Mouse (Mus musculus) cerebellum, adult 8-10 months (tissue): Measurements from ENCODE around the gene Pfdn6.

Source experiments
- DNase-seq: peaks from one replicate; pipeline ENCODE4 v3.0.0; 2022

The Pfdn6 gene

GRCm38 (mm10) chr17:33930280-33931158 is 9.6 kb downstream of the Pfdn6 start:
- DNase-seq: peak; percentile 71

GRCm38 (mm10) chr17:33929371-33930279 is 10.5 kb downstream of the Pfdn6 start, which contains the start of gene Rgl2:
Gene Rgl2 (plus strand): TSS chr17:33929543.
- DNase-seq: peak; percentile 95

GRCm38 (mm10) chr17:33928251-33928947 is 11.7 kb downstream of the Pfdn6 start:
- DNase-seq: no peak

- DNase-seq: no peak
These were observed 13.8 kb downstream of the Pfdn6 start for GRCm38 (mm10) chr17:33926207-33926932.

- DNase-seq: no peak
These were observed 14.6 kb downstream of the Pfdn6 start for GRCm38 (mm10) chr17:33925406-33926116.

GRCm38 (mm10) chr17:33924577-33925283 is 15.4 kb downstream of the Pfdn6 start:
- no peak for DNase-seq

- DNase-seq: no peak
These were observed 18.8 kb downstream of the Pfdn6 start for GRCm38 (mm10) chr17:33921361-33921760.

GRCm38 (mm10) chr17:33920282-33921097 is 19.7 kb downstream of the Pfdn6 start:
- DNase-seq: peak; percentile 88

GRCm38 (mm10) chr17:33919351-33920281 is 20.5 kb downstream of the Pfdn6 start:
- peak; percentile 67 for DNase-seq

- peak; percentile 40 for DNase-seq
These were observed 21.6 kb downstream of the Pfdn6 start for GRCm38 (mm10) chr17:33918293-33919203.

GRCm38 (mm10) chr17:33917656-33918292 is 22.4 kb downstream of the Pfdn6 start:
- DNase-seq: no peak

- peak; percentile 39 for DNase-seq
These were observed 23.1 kb downstream of the Pfdn6 start for GRCm38 (mm10) chr17:33916847-33917655.

GRCm38 (mm10) chr17:33916294-33916693 is 23.8 kb downstream of the Pfdn6 start:
- DNase-seq: peak; percentile 56

GRCm38 (mm10) chr17:33915671-33916250 is 24.4 kb downstream of the Pfdn6 start, which contains the start of the genes Tapbp and Zbtb22:
Gene Tapbp (plus strand): TSS chr17:33915899.
Gene Zbtb22 (plus strand): TSS chr17:33915904.
- peak; percentile 98 for DNase-seq

- DNase-seq: peak; percentile 44
These were observed 25.2 kb downstream of the Pfdn6 start for GRCm38 (mm10) chr17:33914969-33915391.

GRCm38 (mm10) chr17:33913905-33914304 is 26.2 kb downstream of the Pfdn6 start:
- peak; percentile 23 for DNase-seq
